Mouse (Mus musculus): ENCODE results near the gene Ube2e1. TPM values are rescaled to one million over a fixed set of nuclear protein-coding genes. Genes with fewer than 3 reads are reported as not detected.

The Ube2e1 gene
- total and polyA plus RNA-seq, 3 experiments = 55.9 to 77.1 (median 56.6) TPM

GRCm38 (mm10) chr14:18353525-18353924, 21.9 kb upstream of the Ube2e1 start:
- Histone ChIP-seq H3K4me3 (ENCODE audit: low read depth, low read length) (no peak overlapping the region), H3K27me3 (ENCODE audit: insufficient read depth, low read length) (peaks cover 15% of the 10 kb centered on the region), H3K9me3 (replicated peaks) (no peaks in the 10 kb centered on the region), H3K36me3 (replicated peaks) (no peaks in the 10 kb centered on the region), H3K4me1 (ENCODE audit: insufficient read depth, low read depth, low read length) (no peaks in the 10 kb centered on the region)
- TF ChIP-seq POLR2AphosphoS5 (IDR thresholded peaks at IDR 0.05; ENCODE audit: insufficient replicate concordance, low read depth, low read length) (no peak), GATA2 (IDR thresholded peaks at IDR 0.05; ENCODE audit: borderline replicate concordance, low read depth, low read length) (no peak), TAL1 (conservative IDR thresholded peaks at IDR 0.05; ENCODE audit: low read depth, low read length) (no peak), GATA1 (IDR thresholded peaks at IDR 0.05; ENCODE audit: borderline replicate concordance, low read length) (no peak), CTCF (IDR thresholded peaks at IDR 0.05; ENCODE audit: low read depth, low read length) (no peak)
- DNase-seq (ENCODE audit: low spot score) (no peak), ATAC-seq (ENCODE audit: extremely low read depth, insufficient number of reproducible peaks, low FRiP score, poor library complexity, severe bottlenecking) (no peak)

DNA sequence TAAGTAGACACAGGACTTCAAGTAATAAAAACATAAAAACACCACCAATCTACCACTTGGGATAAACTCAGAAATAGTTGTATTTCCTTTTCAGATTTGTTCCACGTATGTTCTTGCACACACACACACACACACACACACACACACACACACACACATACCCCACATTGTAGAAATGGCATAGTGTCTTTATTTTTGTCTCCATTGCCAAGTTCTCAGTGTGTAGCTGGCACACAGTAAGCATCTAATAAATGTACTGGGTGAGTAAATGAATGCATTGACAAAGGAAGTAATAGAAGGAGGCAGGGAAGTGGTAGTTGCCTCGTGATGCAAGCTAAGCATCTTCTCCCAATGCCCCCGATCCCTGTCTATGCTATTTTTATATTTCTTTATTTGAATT, 21.3 kb upstream of the Ube2e1 start:
- Histone ChIP-seq H3K9me3 (replicated peaks) (no peaks in the 10 kb centered on the region), H3K36me3 (replicated peaks) (no peaks in the 10 kb centered on the region), H3K27me3 (ENCODE audit: insufficient read depth, low read length) (peaks cover 15% of the 10 kb centered on the region), H3K4me1 (ENCODE audit: insufficient read depth, low read depth, low read length) (no peaks in the 10 kb centered on the region), H3K4me3 (ENCODE audit: low read depth, low read length) (no peak overlapping the region)
- TF ChIP-seq POLR2AphosphoS5 (IDR thresholded peaks at IDR 0.05; ENCODE audit: insufficient replicate concordance, low read depth, low read length) = no peak
- no peak for TF ChIP-seq GATA1 (IDR thresholded peaks at IDR 0.05; ENCODE audit: borderline replicate concordance, low read length)
- no peak for TF ChIP-seq TAL1 (conservative IDR thresholded peaks at IDR 0.05; ENCODE audit: low read depth, low read length)
- no peak for TF ChIP-seq GATA2 (IDR thresholded peaks at IDR 0.05; ENCODE audit: borderline replicate concordance, low read depth, low read length)
- TF ChIP-seq CTCF (IDR thresholded peaks at IDR 0.05; ENCODE audit: low read depth, low read length) = no peak
- DNase-seq (ENCODE audit: low spot score) = no peak
- ATAC-seq (ENCODE audit: extremely low read depth, insufficient number of reproducible peaks, low FRiP score, poor library complexity, severe bottlenecking) = no peak

GRCm38 (mm10) chr14:18350680-18351079, 19.0 kb upstream of the Ube2e1 start:
- H3K4me3 ChIP-seq (ENCODE audit: low read depth, low read length) = no peak overlapping the region
- no peaks in the 10 kb centered on the region for H3K4me1 ChIP-seq (ENCODE audit: insufficient read depth, low read depth, low read length)
- no peaks in the 10 kb centered on the region for H3K36me3 ChIP-seq (replicated peaks)
- DNase-seq (ENCODE audit: low spot score) (no peak), ATAC-seq (ENCODE audit: extremely low read depth, insufficient number of reproducible peaks, low FRiP score, poor library complexity, severe bottlenecking) (no peak)
- peaks cover 12% of the 10 kb centered on the region for H3K27me3 ChIP-seq (ENCODE audit: insufficient read depth, low read length)
- H3K9me3 ChIP-seq (replicated peaks) = no peaks in the 10 kb centered on the region
- TF ChIP-seq TAL1 (conservative IDR thresholded peaks at IDR 0.05; ENCODE audit: low read depth, low read length) (no peak), GATA2 (IDR thresholded peaks at IDR 0.05; ENCODE audit: borderline replicate concordance, low read depth, low read length) (no peak), CTCF (IDR thresholded peaks at IDR 0.05; ENCODE audit: low read depth, low read length) (no peak), GATA1 (IDR thresholded peaks at IDR 0.05; ENCODE audit: borderline replicate concordance, low read length) (no peak), POLR2AphosphoS5 (IDR thresholded peaks at IDR 0.05; ENCODE audit: insufficient replicate concordance, low read depth, low read length) (no peak)

GRCm38 (mm10) chr14:18349871-18350270, 18.2 kb upstream of the Ube2e1 start:
- H3K9me3 ChIP-seq (replicated peaks) = no peaks in the 10 kb centered on the region
- DNase-seq (ENCODE audit: low spot score) (no peak), ATAC-seq (ENCODE audit: extremely low read depth, insufficient number of reproducible peaks, low FRiP score, poor library complexity, severe bottlenecking) (no peak)
- TF ChIP-seq POLR2AphosphoS5 (IDR thresholded peaks at IDR 0.05; ENCODE audit: insufficient replicate concordance, low read depth, low read length) (no peak), CTCF (IDR thresholded peaks at IDR 0.05; ENCODE audit: low read depth, low read length) (no peak), GATA2 (IDR thresholded peaks at IDR 0.05; ENCODE audit: borderline replicate concordance, low read depth, low read length) (no peak), GATA1 (IDR thresholded peaks at IDR 0.05; ENCODE audit: borderline replicate concordance, low read length) (no peak), TAL1 (conservative IDR thresholded peaks at IDR 0.05; ENCODE audit: low read depth, low read length) (no peak)
- no peak overlapping the region for H3K4me3 ChIP-seq (ENCODE audit: low read depth, low read length)
- no peaks in the 10 kb centered on the region for H3K4me1 ChIP-seq (ENCODE audit: insufficient read depth, low read depth, low read length)
- peaks cover 17% of the 10 kb centered on the region for H3K27me3 ChIP-seq (ENCODE audit: insufficient read depth, low read length)
- no peaks in the 10 kb centered on the region for H3K36me3 ChIP-seq (replicated peaks)

- H3K4me1 ChIP-seq (ENCODE audit: insufficient read depth, low read depth, low read length) = no peaks in the 10 kb centered on the region
- H3K9me3 ChIP-seq (replicated peaks) = no peaks in the 10 kb centered on the region
- ATAC-seq (ENCODE audit: extremely low read depth, insufficient number of reproducible peaks, low FRiP score, poor library complexity, severe bottlenecking) (no peak), DNase-seq (ENCODE audit: low spot score) (no peak)
- H3K36me3 ChIP-seq (replicated peaks) = no peaks in the 10 kb centered on the region
- no peak overlapping the region for H3K4me3 ChIP-seq (ENCODE audit: low read depth, low read length)
- no peak for TF ChIP-seq TAL1 (conservative IDR thresholded peaks at IDR 0.05; ENCODE audit: low read depth, low read length)
- no peak for TF ChIP-seq GATA1 (IDR thresholded peaks at IDR 0.05; ENCODE audit: borderline replicate concordance, low read length)
- TF ChIP-seq CTCF (IDR thresholded peaks at IDR 0.05; ENCODE audit: low read depth, low read length) = no peak
- no peak for TF ChIP-seq GATA2 (IDR thresholded peaks at IDR 0.05; ENCODE audit: borderline replicate concordance, low read depth, low read length)
- no peak for TF ChIP-seq POLR2AphosphoS5 (IDR thresholded peaks at IDR 0.05; ENCODE audit: insufficient replicate concordance, low read depth, low read length)
- peaks cover 25% of the 10 kb centered on the region for H3K27me3 ChIP-seq (ENCODE audit: insufficient read depth, low read length)
Observed at GRCm38 (mm10) chr14:18343589-18343988, 11.9 kb upstream of the Ube2e1 start.

DNA sequence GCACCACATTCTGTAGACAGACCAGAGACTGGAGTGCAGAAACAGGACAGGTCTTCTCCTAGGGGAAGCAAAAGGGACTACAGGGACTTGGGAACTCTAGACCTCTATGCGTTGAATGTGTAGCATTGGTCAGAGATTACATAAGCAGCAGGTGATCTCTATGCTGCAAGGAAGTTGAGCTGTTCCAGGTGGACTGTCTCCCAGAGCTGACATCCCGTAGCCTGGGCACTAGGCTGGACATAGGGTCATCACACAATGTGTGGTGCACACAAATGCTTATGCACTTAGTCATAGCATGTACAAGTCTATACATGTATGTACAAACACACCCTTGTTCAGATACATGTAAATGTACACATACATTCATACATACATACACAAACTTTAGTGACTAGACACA, 11.1 kb upstream of the Ube2e1 start:
- H3K4me3 ChIP-seq (ENCODE audit: low read depth, low read length) = no peak overlapping the region
- DNase-seq (ENCODE audit: low spot score) = no peak
- H3K9me3 ChIP-seq (replicated peaks) = no peaks in the 10 kb centered on the region
- H3K4me1 ChIP-seq (ENCODE audit: insufficient read depth, low read depth, low read length) = no peaks in the 10 kb centered on the region
- no peaks in the 10 kb centered on the region for H3K36me3 ChIP-seq (replicated peaks)
- ATAC-seq (ENCODE audit: extremely low read depth, insufficient number of reproducible peaks, low FRiP score, poor library complexity, severe bottlenecking) = no peak
- TF ChIP-seq GATA2 (IDR thresholded peaks at IDR 0.05; ENCODE audit: borderline replicate concordance, low read depth, low read length) (no peak), CTCF (IDR thresholded peaks at IDR 0.05; ENCODE audit: low read depth, low read length) (no peak), GATA1 (IDR thresholded peaks at IDR 0.05; ENCODE audit: borderline replicate concordance, low read length) (no peak), TAL1 (conservative IDR thresholded peaks at IDR 0.05; ENCODE audit: low read depth, low read length) (no peak), POLR2AphosphoS5 (IDR thresholded peaks at IDR 0.05; ENCODE audit: insufficient replicate concordance, low read depth, low read length) (no peak)
- peaks cover 28% of the 10 kb centered on the region for H3K27me3 ChIP-seq (ENCODE audit: insufficient read depth, low read length)

Data from G1E (cell line).